Comparison of ENCODE assay signal across 7 mouse cellular contexts in the genomic region with DNA sequence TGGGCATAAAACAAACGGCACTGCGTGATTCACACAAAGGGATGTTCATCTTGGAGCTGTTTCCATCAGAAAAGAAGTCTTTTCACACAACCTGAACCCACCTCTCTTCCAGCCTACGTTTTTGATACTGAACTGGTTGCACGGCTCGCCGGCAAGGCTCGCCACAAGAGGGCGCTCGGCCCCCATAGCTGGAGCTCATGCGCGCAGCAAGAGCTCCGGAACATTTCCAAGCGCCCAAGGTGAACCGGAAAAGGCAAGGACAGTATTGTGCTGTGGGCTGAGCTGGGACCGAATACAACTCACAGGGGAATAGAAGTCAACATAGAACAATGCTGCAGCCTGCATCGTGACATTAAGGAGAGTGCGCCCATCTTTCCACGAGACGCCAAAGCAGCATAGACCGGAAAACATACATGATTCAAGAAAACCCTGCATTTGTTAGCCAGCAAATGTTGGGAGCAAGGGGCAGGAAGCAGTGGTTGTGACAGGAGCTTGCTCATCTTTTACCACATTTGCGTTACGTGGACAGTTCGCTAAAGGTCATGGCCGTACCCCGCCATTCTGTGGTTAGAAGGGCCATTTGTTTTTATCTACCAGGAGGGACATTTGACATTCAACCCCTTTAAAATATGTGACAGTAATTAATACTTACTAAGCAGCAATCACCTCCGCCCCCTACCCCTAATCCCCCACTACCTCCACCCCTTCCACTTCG. TPM values are rescaled to one million over a fixed set of nuclear protein-coding genes. Genes with fewer than 3 reads are reported as not detected.
DNase-seq lines count a peak whose midpoint lies in the region; ATAC-seq lines count a peak whose summit lies in the region.

No protein-coding gene starts in this region.

- H3K4me3 ChIP-seq in embryonic facial prominence, embryonic 11.5 days (ENCODE audit: low read depth, low read length): no peak overlapping the region
- H3K4me3 ChIP-seq in limb, embryonic 10.5 days: peak overlapping the region; percentile 44
- H3K4me3 ChIP-seq in midbrain, embryonic 13.5 days (replicated peaks): peak overlapping the region; percentile 25

- H3K4me2 ChIP-seq in embryonic facial prominence, embryonic 11.5 days (ENCODE audit: low read depth, low read length): peak overlapping the region; percentile 34; the same call in 1 of the 2 replicates
- peak overlapping the region; percentile 56 for H3K4me2 ChIP-seq in midbrain, embryonic 13.5 days (replicated peaks)

- no peaks in the 10 kb centered on the region for H3K9me3 ChIP-seq in embryonic facial prominence, embryonic 11.5 days (replicated peaks; ENCODE audit: control insufficient read depth, low read length)
- H3K9me3 ChIP-seq in limb, embryonic 10.5 days (replicated peaks): no peaks in the 10 kb centered on the region
- no peaks in the 10 kb centered on the region for H3K9me3 ChIP-seq in midbrain, embryonic 13.5 days

- no peaks in the 10 kb centered on the region for H3K27me3 ChIP-seq in embryonic facial prominence, embryonic 11.5 days (ENCODE audit: control insufficient read depth, insufficient read depth, low read length)
- H3K27me3 ChIP-seq in limb, embryonic 10.5 days (ENCODE audit: low read depth, poor library complexity, severe bottlenecking): 0 out of 2 replicates have a peak, but pooled peaks cover 4% of the 10 kb centered on the region
- H3K27me3 ChIP-seq in midbrain, embryonic 13.5 days: 0 out of 2 replicates have a peak, but pooled peaks cover 3% of the 10 kb centered on the region

- ATAC-seq in embryonic facial prominence, embryonic 11.5 days (replicated peaks; ENCODE audit: insufficient number of reproducible peaks, low FRiP score, low TSS enrichment, low read depth): no peak
- peak; percentile 90 for ATAC-seq in midbrain, embryonic 13.5 days

- H3K36me3 ChIP-seq in embryonic facial prominence, embryonic 11.5 days (replicated peaks; ENCODE audit: control insufficient read depth, insufficient read depth, low read depth, low read length): no peaks in the 10 kb centered on the region
- no peaks in the 10 kb centered on the region for H3K36me3 ChIP-seq in limb, embryonic 10.5 days
- H3K36me3 ChIP-seq in midbrain, embryonic 13.5 days: no peaks in the 10 kb centered on the region

- DNase-seq in adrenal gland, postnatal 25 days: peak; percentile 95
- DNase-seq in embryonic facial prominence, embryonic 11.5 days (ENCODE audit: low spot score): peak; percentile 93
- DNase-seq in heart, adult 18-20 months: peak; percentile 81 to 93
- DNase-seq in kidney, adult 18-20 months: peak; percentile 91
- DNase-seq in limb, embryonic 10.5 days (ENCODE audit: low spot score): peak; percentile 95
- peak; percentile 34 to 80 for DNase-seq in spleen, postnatal 10 days (ENCODE audit: low spot score in 2 of 2)

- no peaks in the 10 kb centered on the region for H3K4me1 ChIP-seq in embryonic facial prominence, embryonic 11.5 days (ENCODE audit: control insufficient read depth, insufficient read depth, low read length)
- H3K4me1 ChIP-seq in limb, embryonic 10.5 days: peaks cover 9% of the 10 kb centered on the region
- peaks cover 4% of the 10 kb centered on the region for H3K4me1 ChIP-seq in midbrain, embryonic 13.5 days (replicated peaks)

- no peak overlapping the region; the same call in 1 of the 2 replicates for H3K9ac ChIP-seq in embryonic facial prominence, embryonic 11.5 days (replicated peaks; ENCODE audit: low read length)
- H3K9ac ChIP-seq in midbrain, embryonic 13.5 days (replicated peaks): 0 out of 2 replicates have a peak overlapping the region, but pooled peaks have one; percentile 28

- 11% methylated on average over 27 of the region's 27 CpGs for WGBS in embryonic facial prominence, embryonic 11.5 days
- 9% methylated on average over 27 of the region's 27 CpGs for WGBS in limb, embryonic 10.5 days
- 8% methylated on average over 27 of the region's 27 CpGs for WGBS in midbrain, embryonic 13.5 days

- no peak overlapping the region for H3K27ac ChIP-seq in embryonic facial prominence, embryonic 11.5 days (replicated peaks; ENCODE audit: low read depth, low read length)
- no peak overlapping the region; the same call in 1 of the 2 replicates for H3K27ac ChIP-seq in limb, embryonic 10.5 days
- H3K27ac ChIP-seq in midbrain, embryonic 13.5 days: no peak overlapping the region

RNA-seq across cellular contexts. Expression of gene Gm45623, which starts 53.3 kb away (rescaled TPM):
- not detected in 2 replicates for total RNA-seq in adrenal gland, postnatal 25 days (2021)
- 0.38 TPM in 1 of 2 replicates, not detected in the other for polyA plus RNA-seq in embryonic facial prominence, embryonic 11.5 days (2014; fragmentation: Nextera tagmentation; extraction: Ambion mirVana)
- total RNA-seq in heart, adult 18-20 months (2021): not detected
- not detected in 2 replicates for polyA plus RNA-seq in limb, embryonic 10.5 days (2016; fragmentation: Nextera tagmentation; extraction: Ambion mirVana)
- 0.74 and 1.2 TPM in 2 replicates for polyA plus RNA-seq in midbrain, embryonic 13.5 days (2015; fragmentation: Nextera tagmentation; extraction: Ambion mirVana)
